9 mouse cellular contexts compared by ENCODE assay signal in the genomic region with DNA sequence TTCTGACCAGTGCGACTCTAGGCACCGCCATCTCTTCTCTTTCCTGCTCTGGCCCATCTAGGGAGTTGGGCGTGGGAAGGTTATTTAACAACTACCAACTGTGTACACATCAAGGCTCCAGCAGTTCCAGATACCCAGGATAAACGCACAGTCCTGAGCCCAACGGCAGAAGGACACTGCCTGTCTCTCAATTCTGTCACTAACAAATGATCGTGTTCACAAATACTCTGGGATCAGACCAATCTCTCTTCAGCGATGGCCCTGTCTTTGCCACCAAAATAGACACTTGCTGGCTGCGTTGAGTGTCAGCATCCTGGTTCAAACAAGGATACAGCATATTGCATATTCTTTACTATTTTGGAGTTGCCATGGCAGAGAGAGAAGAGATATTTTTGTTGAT.
A peak's percentile ranks its signal among the peaks of the same experiment; 100 is the strongest.
DNase-seq lines count a peak whose midpoint lies in the region; ATAC-seq and TF ChIP-seq lines count a peak whose summit lies in the region.
"Had no signal": no experiment of that assay in that cellular context is flagged by ENCODE, and none has a peak within 500 bp of the region (broad histone marks: within the 10 kb centered on the region; RNA-seq: fewer than 3 reads in every experiment).

No protein-coding gene starts in this region.

- no peak for TF ChIP-seq CTCF in stomach, postnatal 0 days (IDR thresholded peaks at IDR 0.05; ENCODE audit: low read depth)

- H3K9me3 ChIP-seq in midbrain, embryonic 16.5 days (replicated peaks; ENCODE audit: control insufficient read depth, low read length, poor library complexity, severe bottlenecking), result no peaks in the 10 kb centered on the region
- no peaks in the 10 kb centered on the region for H3K9me3 ChIP-seq in midbrain, embryonic 14.5 days (ENCODE audit: control insufficient read depth, low read length)
- H3K9me3 ChIP-seq in limb, embryonic 10.5 days (replicated peaks), result no peaks in the 10 kb centered on the region
- no peaks in the 10 kb centered on the region for H3K9me3 ChIP-seq in stomach, postnatal 0 days (ENCODE audit: control insufficient read depth, low read length)

- no peak for DNase-seq in frontal cortex, postnatal 25 days (ENCODE audit: low spot score in 2 of 2)
- no peak for DNase-seq in midbrain, embryonic 14.5 days
- no peak for DNase-seq in limb, embryonic 10.5 days (ENCODE audit: low spot score)
- DNase-seq in stomach, postnatal 0 days (ENCODE audit: low spot score), result peak; percentile 37
- no peak for DNase-seq in cerebellum, adult 11 months
- no peak for DNase-seq in adrenal gland, adult (ENCODE audit: inconsistent age in 2 of 2, low spot score in 1 of 2)
- DNase-seq: layer of hippocampus, adult 9-11 months had no signal

- no peak overlapping the region for H3K4me3 ChIP-seq in midbrain, embryonic 16.5 days (ENCODE audit: low read depth, low read length)
- H3K4me3 ChIP-seq in midbrain, embryonic 14.5 days (replicated peaks; ENCODE audit: low read depth, low read length), result no peak overlapping the region
- H3K4me3 ChIP-seq in limb, embryonic 10.5 days, result no peak overlapping the region
- no peak overlapping the region for H3K4me3 ChIP-seq in stomach, postnatal 0 days (ENCODE audit: low read depth, low read length)

- no peaks in the 10 kb centered on the region for H3K27me3 ChIP-seq in midbrain, embryonic 16.5 days (ENCODE audit: control insufficient read depth, insufficient read depth, low read depth, low read length)
- H3K27me3 ChIP-seq in midbrain, embryonic 14.5 days (ENCODE audit: control insufficient read depth, insufficient read depth, low read length), result no peaks in the 10 kb centered on the region
- no peaks in the 10 kb centered on the region for H3K27me3 ChIP-seq in limb, embryonic 10.5 days (ENCODE audit: low read depth, poor library complexity, severe bottlenecking)
- H3K27me3 ChIP-seq in stomach, postnatal 0 days (ENCODE audit: control insufficient read depth, insufficient read depth, low read length), result no peaks in the 10 kb centered on the region

- no peaks in the 10 kb centered on the region for H3K36me3 ChIP-seq in midbrain, embryonic 16.5 days (ENCODE audit: control insufficient read depth, insufficient read depth, low read length)
- H3K36me3 ChIP-seq in midbrain, embryonic 14.5 days (ENCODE audit: control insufficient read depth, insufficient read depth, low read length), result no peaks in the 10 kb centered on the region
- H3K36me3 ChIP-seq in limb, embryonic 10.5 days, result no peaks in the 10 kb centered on the region
- H3K36me3 ChIP-seq in stomach, postnatal 0 days (ENCODE audit: control insufficient read depth, insufficient read depth, low read length), result no peaks in the 10 kb centered on the region

- peak; percentile 86 for ATAC-seq in frontal cortex, adult (ENCODE audit: low TSS enrichment)
- no peak; the same call in 1 of the 2 replicates for ATAC-seq in midbrain, embryonic 16.5 days
- ATAC-seq in midbrain, embryonic 14.5 days (ENCODE audit: low FRiP score, low TSS enrichment), result no peak
- ATAC-seq in stomach, postnatal 0 days (ENCODE audit: low FRiP score, low TSS enrichment), result peak; percentile 81

- no peak overlapping the region for H3K9ac ChIP-seq in midbrain, embryonic 16.5 days (ENCODE audit: low read depth, low read length)
- H3K9ac ChIP-seq in midbrain, embryonic 14.5 days (replicated peaks; ENCODE audit: low read length), result no peak overlapping the region
- H3K9ac ChIP-seq in stomach, postnatal 0 days (ENCODE audit: low read length), result no peak overlapping the region

- 0 out of 2 replicates have a peak overlapping the region, but pooled peaks have one; percentile 50 for H3K27ac ChIP-seq in midbrain, embryonic 16.5 days (ENCODE audit: low read length)
- no peak overlapping the region for H3K27ac ChIP-seq in midbrain, embryonic 14.5 days (replicated peaks; ENCODE audit: low read depth, low read length)
- 0 out of 2 replicates have a peak overlapping the region, but pooled peaks have one; percentile 2 for H3K27ac ChIP-seq in limb, embryonic 10.5 days
- H3K27ac ChIP-seq in stomach, postnatal 0 days (replicated peaks), result peak overlapping the region; percentile 66

- TF ChIP-seq EP300 in stomach, postnatal 0 days (optimal IDR thresholded peaks at IDR 0.05), result no peak

- no peaks in the 10 kb centered on the region for H3K4me1 ChIP-seq in midbrain, embryonic 16.5 days (ENCODE audit: control insufficient read depth, insufficient read depth, low read length)
- H3K4me1 ChIP-seq in midbrain, embryonic 14.5 days (ENCODE audit: control insufficient read depth, insufficient read depth, low read length), result 0 out of 2 replicates have a peak, but pooled peaks cover 2% of the 10 kb centered on the region
- 0 out of 2 replicates have a peak, but pooled peaks cover 5% of the 10 kb centered on the region for H3K4me1 ChIP-seq in limb, embryonic 10.5 days
- no peaks in the 10 kb centered on the region for H3K4me1 ChIP-seq in stomach, postnatal 0 days (replicated peaks; ENCODE audit: control insufficient read depth, insufficient read depth)

- no peak overlapping the region for H3K4me2 ChIP-seq in midbrain, embryonic 16.5 days (ENCODE audit: low read length)
- no peak overlapping the region for H3K4me2 ChIP-seq in midbrain, embryonic 14.5 days (ENCODE audit: low read length)
- H3K4me2 ChIP-seq in stomach, postnatal 0 days (replicated peaks; ENCODE audit: low read depth), result peak overlapping the region; percentile 23; the same call in 1 of the 2 replicates

- 75% methylated on average over 8 of the region's 8 CpGs for WGBS in midbrain, embryonic 16.5 days
- 81% methylated on average over 8 of the region's 8 CpGs for WGBS in midbrain, embryonic 14.5 days
- WGBS in limb, embryonic 10.5 days, result 82% methylated on average over 8 of the region's 8 CpGs
- 38% methylated on average over 8 of the region's 8 CpGs for WGBS in stomach, postnatal 0 days

Comparison
In these comparisons a context has a peak if more than half of its experiments do, and no peak if none do; other contexts are left out.
1. ATAC-seq: peak in frontal cortex, adult (single experiment) and stomach, postnatal 0 days (single experiment); none in midbrain, embryonic 16.5 days (single experiment) and midbrain, embryonic 14.5 days (single experiment).